Mouse (Mus musculus) kidney, postnatal 0 days (tissue): ENCODE data around the gene Epor. TPM values are rescaled to one million over a fixed set of nuclear protein-coding genes. Genes with fewer than 3 reads are reported as not detected.

Experiments used
- ATAC-seq: fragments of 200-750 bp; cut with Nextera tagmentation; replicated peaks from 2 replicates; pipeline ENCODE4 v1.8.0; 2017; ENCODE audit warnings: low read depth, moderate number of reproducible peaks, moderate TSS enrichment, moderate library complexity; ENCODE audit not compliant: low FRiP score
- DNase-seq: peaks from one replicate; pipeline ENCODE4 v3.0.0-alpha.2; 2016; ENCODE audit warnings: low spot score
- H3K27ac ChIP-seq: fragments of 300-500 bp; sonication (generic); 2 replicates; pipeline ENCODE4 v1.5.1; 2014; ENCODE audit warnings: mild to moderate bottlenecking
- H3K27me3 ChIP-seq: fragments of 300-500 bp; sonication (generic); 2 replicates; pipeline ENCODE4 v1.6.1; 2014; ENCODE audit warnings: low read length, mixed read lengths; ENCODE audit not compliant: insufficient read depth
- H3K36me3 ChIP-seq: fragments of 300-500 bp; sonication (generic); 2 replicates; pipeline ENCODE4 v1.6.1; 2014; ENCODE audit warnings: low read length, mixed read lengths; ENCODE audit not compliant: insufficient read depth
- H3K4me1 ChIP-seq: fragments of 300-500 bp; sonication (generic); replicated peaks from 2 replicates; pipeline ENCODE4 v1.6.1; 2014; ENCODE audit warnings: antibody characterized with exemption, low read length, mixed read lengths; ENCODE audit not compliant: insufficient read depth
- H3K4me2 ChIP-seq: fragments of 300-500 bp; sonication (generic); 2 replicates; pipeline ENCODE4 v1.6.1; 2014; ENCODE audit warnings: mild to moderate bottlenecking, low read length, moderate library complexity, mixed read lengths
- H3K4me3 ChIP-seq: fragments of 300-500 bp; sonication (generic); replicated peaks from 2 replicates; pipeline ENCODE4 v1.5.1; 2014; ENCODE audit warnings: low read depth, low read length
- H3K9ac ChIP-seq: fragments of 300-500 bp; sonication (generic); 2 replicates; pipeline ENCODE4 v1.6.1; 2014; ENCODE audit warnings: low read depth, low read length
- H3K9me3 ChIP-seq: fragments of 300-500 bp; sonication (generic); replicated peaks from 2 replicates; pipeline ENCODE4 v1.6.1; 2016; ENCODE audit warnings: low read length, inconsistent platforms, mixed read lengths
- CTCF ChIP-seq: IDR thresholded peaks from 2 replicates; pipeline ENCODE4 v1.5.1; 2016; ENCODE audit warnings: antibody characterized with exemption, low read depth, mild to moderate bottlenecking, moderate library complexity
- WGBS: fragments of 180-500 bp; shearing (Covaris S2); extraction: QIAGEN DNeasy Blood & Tissue Kit; methylation state at CpG from one replicate; pipeline ENCODE4 v1.1.7; 2014; 5-methylcytosine and 5-hydroxymethylcytosine counted together
- polyA plus RNA-seq: library from polyadenylated mRNA; unstranded; fragments of >200 nt; fragmentation: Nextera tagmentation; extraction: Ambion mirVana; gene quantifications from 2 replicates; pipeline ENCODE4 v1.2.1, GENCODE M21; 2015

Gene Epor
- polyA plus RNA-seq, 1 experiment from 2014 or later, result 16.1 TPM

DNA sequence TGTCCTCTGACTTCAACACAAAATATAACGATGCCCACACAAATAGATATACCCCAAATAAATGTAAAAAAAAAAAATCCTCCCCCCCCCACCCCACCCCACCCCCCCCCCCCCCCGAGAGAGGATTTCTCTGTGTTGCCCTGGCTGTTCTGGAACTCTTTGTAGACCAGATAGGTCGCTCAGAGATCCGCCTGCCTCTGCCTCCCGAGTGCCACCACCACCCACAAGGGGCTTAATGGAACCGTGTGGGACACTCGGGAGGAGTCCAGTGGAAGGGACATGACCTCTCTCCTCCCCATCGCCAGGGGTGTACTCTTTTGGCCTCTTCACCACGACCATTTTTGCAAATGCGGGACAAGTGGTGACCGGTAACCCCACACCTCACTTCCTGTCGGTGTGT is 20.3 kb downstream of the Epor start:
- Histone ChIP-seq H3K9ac (no peak overlapping the region), H3K9me3 (no peaks in the 10 kb centered on the region), H3K36me3 (no peaks in the 10 kb centered on the region), H3K27me3 (no peaks in the 10 kb centered on the region), H3K4me2 (no peak overlapping the region), H3K4me3 (no peak overlapping the region), H3K27ac (no peak overlapping the region), H3K4me1 (peaks cover 4% of the 10 kb centered on the region; the same call in 1 of the 2 replicates)
- 79% methylated on average over 12 of the region's 12 CpGs for WGBS
- DNase-seq (no peak), ATAC-seq (no peak)
- no peak for TF ChIP-seq CTCF

DNA sequence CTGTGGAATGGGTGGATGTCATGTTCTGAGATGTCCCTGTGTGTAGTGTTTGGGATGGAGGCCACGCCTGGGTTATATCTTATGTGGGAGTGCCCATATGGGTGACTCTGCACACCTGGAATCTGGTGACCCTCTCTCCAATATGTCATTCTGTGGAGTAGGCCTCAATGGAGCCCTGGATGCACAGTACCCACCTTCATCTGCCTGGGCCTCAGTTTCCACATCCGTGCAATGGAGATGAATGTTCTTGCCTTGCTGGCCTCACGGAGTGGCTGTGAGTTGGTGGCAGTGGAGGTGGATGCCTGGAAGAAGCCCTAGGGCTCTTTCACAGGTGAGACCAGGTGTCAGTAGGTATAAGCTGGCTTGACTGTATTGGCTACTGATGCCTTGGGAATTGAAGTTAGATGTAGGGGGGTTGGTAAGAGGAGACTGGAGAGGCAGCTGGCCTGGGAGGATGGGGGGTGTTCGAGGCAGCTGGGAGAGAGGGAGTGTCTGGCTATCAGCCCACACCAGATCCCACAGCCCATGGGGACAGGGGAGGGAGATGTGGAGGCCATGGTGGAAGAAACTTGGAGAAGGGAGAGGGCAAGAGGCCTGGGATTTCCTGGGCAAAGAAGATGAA is 25.0 kb downstream of the Epor start:
- ATAC-seq, result no peak
- whole genome bisulfite sequencing, result 78% methylated on average over 4 of the region's 4 CpGs

DNA sequence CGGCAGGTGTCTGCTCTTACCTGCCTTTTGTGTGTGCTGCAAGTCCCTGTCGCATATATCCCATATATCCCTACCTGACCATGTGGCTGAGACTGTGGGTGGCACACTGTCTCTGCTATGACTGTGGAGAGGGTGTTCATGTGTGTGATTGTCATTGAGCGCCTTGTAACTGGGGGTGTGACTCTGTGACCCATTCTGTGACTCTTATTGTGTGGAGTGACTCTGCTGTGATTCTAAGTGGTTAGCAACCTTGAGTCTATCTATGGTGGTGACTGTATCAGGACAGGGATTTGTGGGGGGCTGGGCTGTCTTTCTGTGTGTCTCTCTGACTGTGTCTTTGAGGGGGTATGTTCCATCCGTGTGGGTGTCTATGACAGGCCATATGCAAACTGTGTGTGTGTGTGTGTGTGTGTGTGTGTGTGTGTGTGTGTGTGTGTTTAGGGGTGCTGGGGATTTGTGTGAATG is 25.6 kb downstream of the Epor start:
- WGBS, result 81% methylated on average over 4 of the region's 4 CpGs
- 0 out of 2 replicates have a peak, but pooled peaks cover 3% of the 10 kb centered on the region for H3K4me1 ChIP-seq
- no peak overlapping the region for H3K4me2 ChIP-seq
- H3K27me3 ChIP-seq, result no peaks in the 10 kb centered on the region
- DNase-seq (no peak), ATAC-seq (no peak)
- H3K4me3 ChIP-seq, result no peak overlapping the region
- no peaks in the 10 kb centered on the region for H3K36me3 ChIP-seq
- no peaks in the 10 kb centered on the region for H3K9me3 ChIP-seq
- no peak for TF ChIP-seq CTCF
- no peak overlapping the region for H3K9ac ChIP-seq
- H3K27ac ChIP-seq, result no peak overlapping the region

More for the DNA sequence above, 25.0 kb downstream of the Epor start:
- Histone ChIP-seq H3K27me3 (no peaks in the 10 kb centered on the region), H3K4me1 (0 out of 2 replicates have a peak, but pooled peaks cover 3% of the 10 kb centered on the region), H3K9me3 (no peaks in the 10 kb centered on the region), H3K27ac (no peak overlapping the region), H3K36me3 (no peaks in the 10 kb centered on the region), H3K9ac (no peak overlapping the region), H3K4me3 (no peak overlapping the region), H3K4me2 (no peak overlapping the region)
- no peak for TF ChIP-seq CTCF
- no peak for DNase-seq

DNA sequence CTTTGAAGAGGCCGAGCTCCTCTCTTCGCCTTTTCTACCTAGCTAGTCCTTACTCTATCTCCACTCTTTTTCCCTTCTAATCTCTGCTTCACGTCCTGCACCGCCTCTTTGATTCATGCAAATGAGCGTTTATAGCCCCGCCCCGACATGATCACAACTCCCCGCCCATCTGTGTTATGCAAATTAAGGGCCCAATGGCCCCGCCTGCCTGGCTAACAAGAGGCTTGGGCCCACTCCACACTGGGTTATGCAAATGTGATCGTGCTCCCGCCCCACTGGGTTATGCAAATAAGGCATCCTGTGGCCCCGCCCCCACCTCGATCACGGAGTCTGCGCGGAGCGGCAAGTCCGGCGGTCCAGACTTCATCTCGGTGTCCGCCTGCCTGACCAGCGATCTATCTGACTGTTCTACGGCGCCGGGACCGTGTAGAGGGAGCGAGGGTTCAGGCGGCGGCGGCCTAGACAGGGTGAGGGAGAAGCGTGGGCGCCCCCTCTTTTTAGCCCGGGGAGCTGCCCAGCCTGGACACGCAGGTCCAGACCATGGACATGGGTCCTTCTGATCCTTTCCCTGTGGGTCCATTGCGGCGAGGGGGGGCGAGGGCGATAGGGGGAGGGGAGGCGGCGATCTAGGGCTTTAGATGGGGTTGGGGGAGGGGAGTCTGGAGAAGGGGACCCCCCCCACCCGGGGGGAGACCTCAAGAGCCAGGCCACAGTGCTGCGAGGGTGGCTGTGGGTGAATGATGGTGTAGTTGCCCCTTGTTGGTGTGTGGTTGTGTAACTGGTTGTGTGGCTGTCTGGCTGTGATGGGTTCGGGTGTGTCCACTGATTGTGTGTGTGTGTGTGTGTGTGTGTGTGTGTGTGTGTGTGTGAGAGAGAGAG is 26.4 kb downstream of the Epor start, which contains the start of gene Plppr2:
TSS of gene Plppr2 (plus strand) at position 342 of the 879 bp plus-strand sequence.
- TF ChIP-seq CTCF, result no peak; the same call in 1 of the 2 replicates
- peak; percentile 97 for ATAC-seq
- Histone ChIP-seq H3K4me3 (peak within 1 kb of the TSS; percentile 53), H3K9ac (peak within 1 kb of the TSS; percentile 40; the same call in 1 of the 2 replicates), H3K27me3 (no peaks in the 10 kb centered on the region), H3K9me3 (no peaks in the 10 kb centered on the region), H3K4me1 (0 out of 2 replicates have a peak, but pooled peaks cover 3% of the 10 kb centered on the region), H3K36me3 (no peaks in the 10 kb centered on the region), H3K27ac (no peak within 1 kb of the TSS), H3K4me2 (peak within 1 kb of the TSS; percentile 85)
- 2% methylated on average over 42 of the region's 43 CpGs for WGBS
- peak; percentile 99 for DNase-seq

DNA sequence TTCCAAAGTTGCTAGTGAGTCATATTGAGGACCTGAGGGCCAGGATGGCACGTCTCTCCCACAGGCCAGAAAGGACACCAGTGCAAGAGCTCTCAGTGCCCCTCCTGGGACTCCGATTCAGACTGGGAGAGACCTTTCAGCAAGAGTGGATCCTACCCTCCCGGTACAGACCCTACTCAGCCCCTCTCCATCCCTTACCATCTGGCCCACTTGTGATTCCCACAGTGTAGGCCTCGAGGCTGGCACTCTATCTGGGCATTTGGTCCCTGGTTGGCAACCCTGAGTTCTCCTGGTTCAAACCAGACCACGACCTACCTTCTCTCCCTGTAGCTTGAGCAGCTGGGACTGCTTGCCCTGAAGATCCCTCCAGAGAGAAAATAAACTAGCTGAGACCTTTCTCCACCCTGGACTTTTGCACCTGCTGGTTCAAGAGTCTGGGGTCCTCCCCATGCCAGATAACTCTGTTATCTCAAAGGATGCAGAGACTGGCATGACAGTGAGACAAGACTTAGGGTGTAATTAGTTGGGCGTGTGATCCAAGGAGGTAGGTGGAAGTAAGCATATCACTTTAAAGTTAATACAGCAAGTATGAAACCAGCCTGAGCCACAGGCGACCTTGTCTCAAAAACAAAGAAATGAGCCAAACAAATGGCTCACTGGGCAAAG is 27.7 kb downstream of the Epor start:
- Histone ChIP-seq H3K36me3 (no peaks in the 10 kb centered on the region), H3K9me3 (no peaks in the 10 kb centered on the region), H3K4me1 (0 out of 2 replicates have a peak, but pooled peaks cover 3% of the 10 kb centered on the region), H3K4me2 (no peak overlapping the region), H3K27ac (no peak overlapping the region), H3K4me3 (no peak overlapping the region), H3K9ac (no peak overlapping the region), H3K27me3 (no peaks in the 10 kb centered on the region)
- TF ChIP-seq CTCF, result no peak
- DNase-seq (no peak), ATAC-seq (no peak)
- WGBS, result 83% methylated on average over 7 of the region's 7 CpGs

DNA sequence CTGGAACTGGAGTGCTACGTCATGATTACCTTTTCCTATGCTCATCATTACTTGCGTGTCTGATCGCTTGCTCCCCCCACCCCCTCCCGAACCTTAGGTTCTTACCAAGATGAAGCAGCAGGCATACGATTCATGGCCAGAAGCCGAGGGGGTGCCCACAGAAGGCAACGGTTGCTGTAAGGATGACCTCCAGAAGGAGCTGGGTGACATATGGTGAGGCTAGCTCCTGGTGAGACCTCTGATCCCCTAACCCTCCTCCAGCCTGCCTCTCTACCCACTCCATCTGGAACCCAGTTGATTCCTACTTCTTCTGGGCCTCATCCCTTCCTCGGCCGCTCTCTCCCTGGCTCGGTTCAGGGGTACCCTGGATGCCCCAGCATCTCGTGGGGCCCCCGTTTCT is 29.3 kb downstream of the Epor start:
- H3K4me3 ChIP-seq, result no peak overlapping the region
- no peak for ATAC-seq
- 91% methylated on average over 12 of the region's 12 CpGs for WGBS
- no peak overlapping the region for H3K4me2 ChIP-seq
- H3K27ac ChIP-seq, result no peak overlapping the region
- no peak overlapping the region for H3K9ac ChIP-seq
- H3K27me3 ChIP-seq, result no peaks in the 10 kb centered on the region
- DNase-seq, result no peak
- H3K4me1 ChIP-seq, result 0 out of 2 replicates have a peak, but pooled peaks cover 3% of the 10 kb centered on the region
- TF ChIP-seq CTCF, result no peak
- no peaks in the 10 kb centered on the region for H3K36me3 ChIP-seq
- no peaks in the 10 kb centered on the region for H3K9me3 ChIP-seq
